Mouse (Mus musculus) embryo, embryonic 11.5 days (tissue): ENCODE measurements around the gene Krtap10-4.
"Not testable (repeated sequence)": the region's sequence is repeated elsewhere in the genome, so short reads cannot be mapped to it uniquely, and the experiment has no call there.

Experiments used
- DNase-seq: peaks from one replicate; pipeline ENCODE4 v3.0.0-alpha.2; 2012; ENCODE audit warnings: low read depth, low spot score

Gene Krtap10-4

DNA sequence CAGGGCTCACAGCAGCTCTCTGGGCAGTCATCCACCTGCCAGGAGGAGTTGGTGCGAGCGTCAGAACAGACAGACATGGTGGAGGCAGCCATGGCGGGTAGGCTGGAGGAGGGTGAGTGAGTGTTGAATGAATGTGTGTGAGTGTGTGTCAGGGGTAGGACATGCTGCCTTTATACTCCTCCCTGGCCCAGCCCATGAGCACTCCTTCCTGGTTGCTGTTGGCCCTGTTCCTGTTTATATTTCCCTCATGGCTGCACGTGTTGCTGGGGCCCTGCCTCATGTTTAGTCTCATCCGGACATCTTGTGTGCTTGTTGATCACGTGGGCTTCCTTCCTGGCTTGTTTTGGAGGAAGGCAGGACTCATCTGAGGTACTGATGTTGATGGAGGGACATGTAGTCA is at the start of gene Krtap10-4:
Gene Krtap10-4 (minus strand): TSS at position 145 of the 400 bp plus-strand sequence.
- DNase-seq: no peak

- no peak for DNase-seq
Measured at GRCm38 (mm10) chr10:77869651-77870050, 42.8 kb upstream of the Krtap10-4 start.

GRCm38 (mm10) chr10:77867546-77867945 is 40.7 kb upstream of the Krtap10-4 start:
- DNase-seq: no peak

DNA sequence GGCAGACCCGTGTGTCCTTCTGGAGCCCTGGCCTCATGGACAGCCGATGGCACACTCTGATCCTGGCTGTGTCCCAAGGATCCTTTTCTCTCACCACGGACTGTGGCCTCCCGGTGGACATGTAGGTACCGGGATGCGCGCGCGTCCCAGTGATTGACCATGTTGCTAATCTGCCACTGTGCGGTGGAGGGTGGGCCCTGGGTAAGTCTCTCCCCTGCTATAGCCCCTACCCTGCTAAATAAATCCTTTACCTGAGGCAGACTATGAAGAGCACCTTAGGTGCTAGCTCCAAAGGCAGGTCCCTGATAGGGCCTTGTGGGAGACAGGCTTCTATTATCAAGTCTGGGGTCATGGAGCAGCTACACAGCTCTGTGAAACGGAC is 37.9 kb upstream of the Krtap10-4 start:
- DNase-seq: no peak

- peak; percentile 24 for DNase-seq
Measured at GRCm38 (mm10) chr10:77864067-77864761, 37.3 kb upstream of the Krtap10-4 start.

GRCm38 (mm10) chr10:77861675-77862074 is 34.8 kb upstream of the Krtap10-4 start, which contains the start of gene Gm3285:
Gene Gm3285, plus strand, starts transcription at chr10:77861975.
- DNase-seq: no peak

- DNase-seq: no peak
Measured at GRCm38 (mm10) chr10:77852559-77852958, 25.7 kb upstream of the Krtap10-4 start, which contains the start of gene Gm10318. Gene Gm10318, plus strand, starts transcription at chr10:77852859.

GRCm38 (mm10) chr10:77847538-77847937 is 20.6 kb upstream of the Krtap10-4 start:
- no peak for DNase-seq

- no peak for DNase-seq
Measured at GRCm38 (mm10) chr10:77846961-77847360, 20.1 kb upstream of the Krtap10-4 start.

GRCm38 (mm10) chr10:77846503-77846902 is 19.6 kb upstream of the Krtap10-4 start, which contains the start of gene Gm36176:
Gene Gm36176, plus strand, starts transcription at chr10:77846803.
- no peak for DNase-seq

DNA sequence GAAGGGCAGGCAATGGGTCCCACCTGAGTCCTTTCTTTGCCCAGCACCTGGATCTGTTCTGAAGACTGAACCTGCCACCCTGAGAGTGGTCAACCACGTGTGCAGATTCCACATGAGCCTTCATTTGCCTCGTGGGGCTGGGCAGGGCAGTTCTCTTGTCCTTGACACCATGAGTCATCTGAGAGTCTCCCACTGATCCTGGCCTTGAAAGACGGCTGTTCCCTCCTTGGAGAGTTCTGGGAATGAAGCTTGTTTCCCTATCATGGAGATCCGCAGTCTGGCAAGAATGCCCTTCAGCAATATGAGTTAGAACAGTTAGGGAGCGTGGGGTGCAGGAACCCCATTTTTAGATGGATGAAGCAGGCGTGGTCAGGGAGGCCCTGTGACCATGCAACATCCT is 12.1 kb upstream of the Krtap10-4 start:
- DNase-seq: no peak

DNA sequence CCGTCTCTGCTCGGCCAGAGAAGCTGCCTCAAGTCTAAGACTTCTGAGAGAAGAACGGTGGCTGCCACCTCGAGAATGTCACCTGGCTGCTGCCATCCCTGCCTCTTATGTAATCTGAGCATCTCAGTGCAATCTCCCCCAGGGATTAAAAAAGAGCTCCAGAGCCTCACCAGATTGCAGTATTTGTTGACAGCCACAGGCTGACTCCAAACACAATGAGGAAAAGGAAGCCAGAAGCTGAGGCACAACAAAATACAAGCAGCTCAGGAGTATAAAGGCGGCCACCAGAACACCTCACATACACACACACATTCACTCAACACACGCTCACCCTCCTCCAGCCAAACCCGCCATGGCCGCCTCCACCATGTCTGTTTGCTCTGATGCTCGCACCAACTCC is 8.8 kb upstream of the Krtap10-4 start, which contains the start of gene Krtap10-10:
Gene Krtap10-10 (plus strand): TSS at position 301 of the 400 bp plus-strand sequence.
- DNase-seq: no peak

- no peak for DNase-seq
Measured at GRCm38 (mm10) chr10:77819203-77819602, 7.7 kb downstream of the Krtap10-4 start.

- no peak for DNase-seq
Measured at GRCm38 (mm10) chr10:77818523-77818922, 8.4 kb downstream of the Krtap10-4 start.

GRCm38 (mm10) chr10:77815514-77815913 is 11.4 kb downstream of the Krtap10-4 start:
- peak; percentile 14 for DNase-seq

DNA sequence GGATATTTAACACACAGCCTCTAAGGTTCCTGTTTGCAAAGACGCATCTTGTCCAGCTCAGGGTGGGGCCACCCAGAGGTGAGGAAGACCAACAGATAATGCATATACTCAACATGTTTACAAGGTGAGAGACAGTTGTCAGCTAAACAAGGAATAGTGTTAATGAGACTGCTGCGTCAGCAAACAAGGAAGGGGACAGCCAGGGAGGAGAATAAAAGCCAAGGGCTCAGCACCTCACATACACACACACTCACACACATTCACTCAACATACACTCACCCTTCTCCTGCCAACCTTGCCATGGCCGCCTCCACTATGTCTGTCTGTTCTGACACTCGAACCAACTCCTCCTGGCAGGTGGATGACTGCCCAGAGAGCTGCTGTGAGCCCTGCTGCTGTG is 12.5 kb downstream of the Krtap10-4 start, which contains the start of gene Gm2696:
Gene Gm2696 (plus strand): TSS at position 301 of the 400 bp plus-strand sequence.
- DNase-seq: no peak

- DNase-seq: no peak
Measured at GRCm38 (mm10) chr10:77811743-77812142, 15.2 kb downstream of the Krtap10-4 start, which contains the start of gene Gm9507. Gene Gm9507, minus strand, starts transcription at chr10:77811843.

- no peak for DNase-seq
Measured at GRCm38 (mm10) chr10:77804095-77804494, 22.8 kb downstream of the Krtap10-4 start.

DNA sequence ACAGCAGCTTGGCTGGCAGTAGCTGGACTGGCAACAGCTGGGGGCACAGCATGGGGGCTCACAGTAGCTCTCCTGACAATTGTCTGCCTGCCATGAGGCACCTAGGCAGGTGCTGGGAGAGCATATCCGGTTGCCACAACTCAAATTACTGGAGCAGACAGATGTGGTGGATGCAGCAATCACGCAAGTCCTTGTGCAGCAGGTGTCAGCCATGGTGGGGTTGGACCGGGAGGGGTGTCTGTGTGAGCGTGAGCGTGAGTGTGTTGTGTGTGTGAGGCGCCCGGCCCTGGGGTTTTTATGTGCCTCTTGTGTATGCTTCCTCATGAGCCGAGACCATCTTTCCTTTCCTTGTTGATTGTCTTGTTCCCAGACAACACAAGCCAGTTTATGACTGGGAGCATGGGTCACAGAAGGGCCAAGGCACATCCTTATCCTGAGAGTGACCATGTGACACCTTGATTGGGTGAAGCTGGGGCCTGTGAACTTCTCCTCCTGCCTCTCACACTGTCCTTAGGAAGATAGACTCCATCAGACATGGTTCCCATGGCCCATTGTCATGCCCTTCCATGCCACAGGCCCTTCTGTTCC is 27.9 kb downstream of the Krtap10-4 start, which contains the start of gene Gm19668:
Gene Gm19668 (minus strand): TSS at position 213 of the 588 bp plus-strand sequence.
- DNase-seq: no peak

- DNase-seq: not testable (repeated sequence)
Measured at GRCm38 (mm10) chr10:77798164-77798920, 28.6 kb downstream of the Krtap10-4 start.

DNA sequence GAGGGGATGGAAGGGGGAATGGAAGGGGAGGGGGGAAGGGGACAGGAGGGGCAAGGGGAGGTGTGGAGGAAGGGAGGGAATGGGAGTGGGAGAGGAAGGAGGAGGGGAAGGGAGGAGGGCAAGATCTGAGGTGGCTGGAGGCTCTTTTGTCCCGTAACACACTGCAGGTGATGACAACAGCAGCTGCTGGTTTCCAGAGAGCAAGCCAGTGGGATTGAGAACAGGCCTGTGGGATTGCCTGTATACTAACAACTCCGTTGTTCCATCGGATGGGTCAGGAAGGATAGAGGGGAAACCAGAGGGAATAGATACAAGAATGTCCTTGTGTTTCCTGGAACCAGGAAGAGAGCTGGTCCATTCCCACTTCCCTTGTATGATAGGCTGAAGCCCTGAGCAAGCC is 29.2 kb downstream of the Krtap10-4 start:
- no peak for DNase-seq

DNA sequence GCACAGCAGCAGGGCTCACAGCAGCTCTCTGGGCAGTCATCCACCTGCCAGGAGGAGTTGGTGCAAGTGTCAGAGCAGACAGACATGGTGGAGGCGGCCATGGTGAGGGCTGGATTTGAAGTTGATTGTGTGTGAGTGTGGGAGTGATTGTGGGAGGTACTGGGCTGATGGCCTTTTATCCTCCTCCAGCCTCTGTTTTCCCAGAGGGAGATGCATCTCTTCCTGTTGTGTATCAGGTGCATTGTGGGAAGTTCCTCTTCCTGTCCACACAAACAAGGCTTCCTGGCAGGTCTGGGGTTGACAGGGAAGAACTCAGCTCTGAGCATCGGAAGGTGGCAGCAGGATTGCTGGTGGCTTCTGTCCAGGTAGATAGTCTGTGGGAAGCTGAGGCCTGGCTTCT is 31.9 kb downstream of the Krtap10-4 start, which contains the start of gene Gm9639:
Gene Gm9639 (minus strand): TSS at position 101 of the 400 bp plus-strand sequence.
- no peak for DNase-seq
